24 mouse cellular contexts compared by ENCODE assay signal in genomic region chr1:133379254-133379985, GRCm38 (mm10). TPM values are rescaled to one million over a fixed set of nuclear protein-coding genes. Genes with fewer than 3 reads are reported as not detected.
DNase-seq lines count a peak whose midpoint lies in the region; ATAC-seq and TF ChIP-seq lines count a peak whose summit lies in the region.
"Had no signal": no experiment of that assay in that cellular context is flagged by ENCODE, and none has a peak within 500 bp of the region (broad histone marks: within the 10 kb centered on the region; RNA-seq: fewer than 3 reads in every experiment).

No protein-coding gene starts in this region.

- no peak overlapping the region for H3K4me3 ChIP-seq in heart, embryonic 13.5 days
- no peak overlapping the region for H3K4me3 ChIP-seq in lung, embryonic 14.5 days (ENCODE audit: low read depth, low read length)
- no peak overlapping the region for H3K4me3 ChIP-seq in testis, adult 2 months (ENCODE audit: control insufficient read depth, low read depth, low read length)
- H3K4me3 ChIP-seq: forebrain, embryonic 15.5 days; limb, embryonic 15.5 days had no signal

- no peak overlapping the region for H3K27ac ChIP-seq in heart, embryonic 13.5 days (replicated peaks)
- no peak overlapping the region for H3K27ac ChIP-seq in lung, embryonic 14.5 days (ENCODE audit: low read depth)
- peak overlapping the region; percentile 69 for H3K27ac ChIP-seq in testis, adult 2 months (ENCODE audit: control insufficient read depth, insufficient read depth, low read depth, low read length)
- H3K27ac ChIP-seq: forebrain, embryonic 15.5 days; limb, embryonic 15.5 days had no signal

- H3K9ac ChIP-seq in heart, embryonic 13.5 days, result peak overlapping the region; percentile 33; the same call in 1 of the 2 replicates
- no peak overlapping the region for H3K9ac ChIP-seq in lung, embryonic 14.5 days
- H3K9ac ChIP-seq: forebrain, embryonic 15.5 days; limb, embryonic 15.5 days had no signal

- WGBS in heart, embryonic 13.5 days, result 57% methylated on average over 10 of the region's 10 CpGs
- 57% methylated on average over 10 of the region's 10 CpGs for WGBS in lung, embryonic 14.5 days

- H3K4me1 ChIP-seq in heart, embryonic 13.5 days, result peaks cover 19% of the 10 kb centered on the region
- H3K4me1 ChIP-seq in lung, embryonic 14.5 days (ENCODE audit: insufficient read depth), result no peaks in the 10 kb centered on the region
- peaks cover 19% of the 10 kb centered on the region for H3K4me1 ChIP-seq in testis, adult 2 months (ENCODE audit: control insufficient read depth, insufficient read depth, low read length)
- H3K4me1 ChIP-seq: limb, embryonic 15.5 days had no signal

- ATAC-seq in heart, embryonic 13.5 days (ENCODE audit: extremely low read depth, insufficient number of reproducible peaks, low FRiP score, low TSS enrichment), result no peak
- no peak for ATAC-seq in lung, embryonic 14.5 days (ENCODE audit: insufficient read depth)
- ATAC-seq: forebrain, embryonic 15.5 days; intestine, postnatal 0 days had no signal

- no peak for TF ChIP-seq POLR2A in testis, adult 2 months (IDR thresholded peaks at IDR 0.05; ENCODE audit: control insufficient read depth, low read depth, low read length)

- no peak for TF ChIP-seq CTCF in lung, embryonic 14.5 days (IDR thresholded peaks at IDR 0.05; ENCODE audit: low read depth)
- no peak for TF ChIP-seq CTCF in testis, adult 2 months (IDR thresholded peaks at IDR 0.05; ENCODE audit: control insufficient read depth, insufficient read depth, insufficient replicate concordance, low read depth, low read length)

- H3K9me3 ChIP-seq in heart, embryonic 13.5 days, result no peaks in the 10 kb centered on the region
- no peaks in the 10 kb centered on the region for H3K9me3 ChIP-seq in lung, embryonic 14.5 days (ENCODE audit: low read depth, low read length)
- H3K9me3 ChIP-seq: forebrain, embryonic 15.5 days; limb, embryonic 15.5 days had no signal

- peaks cover 13% of the 10 kb centered on the region; the same call in 1 of the 2 replicates for H3K36me3 ChIP-seq in heart, embryonic 13.5 days
- H3K36me3 ChIP-seq in lung, embryonic 14.5 days (ENCODE audit: insufficient read depth), result peaks cover 4% of the 10 kb centered on the region; the same call in 1 of the 2 replicates
- H3K36me3 ChIP-seq in testis, adult 2 months (ENCODE audit: control insufficient read depth, insufficient read depth, low read length), result no peaks in the 10 kb centered on the region
- H3K36me3 ChIP-seq: forebrain, embryonic 15.5 days had no signal

- DNase-seq in heart, postnatal 4 days, result no peak
- peak; percentile 31 for DNase-seq in lung, embryonic 14.5 days
- DNase-seq in lung, postnatal 14 days, result no peak
- no peak for DNase-seq in testis, postnatal 14 days (ENCODE audit: low spot score)
- no peak for DNase-seq in embryo, embryonic 11 days
- no peak for DNase-seq in cerebellum, adult 18-20 months
- DNase-seq: adrenal gland, adult 8-10 months; cerebellum, adult 11-12 months; layer of hippocampus, adult 9-11 months; lung, adult 2 months had no signal

- H3K27me3 ChIP-seq in heart, embryonic 13.5 days (replicated peaks), result 0 out of 2 replicates have a peak, but pooled peaks cover 3% of the 10 kb centered on the region
- no peaks in the 10 kb centered on the region for H3K27me3 ChIP-seq in lung, embryonic 14.5 days (ENCODE audit: insufficient read depth, low read length)
- no peaks in the 10 kb centered on the region for H3K27me3 ChIP-seq in testis, adult 2 months (ENCODE audit: control insufficient read depth, insufficient read depth, low read length)
- H3K27me3 ChIP-seq: forebrain, embryonic 15.5 days; limb, embryonic 15.5 days had no signal

- H3K4me2 ChIP-seq in heart, embryonic 13.5 days, result no peak overlapping the region
- H3K4me2 ChIP-seq in lung, embryonic 14.5 days, result no peak overlapping the region
- H3K4me2 ChIP-seq: forebrain, embryonic 15.5 days; limb, embryonic 15.5 days had no signal

RNA-seq across cellular contexts. Expression of gene Etnk2, which starts 16.0 kb away (rescaled TPM):
- polyA plus RNA-seq in heart, embryonic 13.5 days (2015; fragmentation: Nextera tagmentation; extraction: Ambion mirVana), result 1.5 and 1.6 TPM in 2 replicates
- total RNA-seq in heart, postnatal 4 days (2021), result under 1 TPM; 0.83 to 0.93 TPM
- 2.8 and 3.7 TPM in 2 replicates for polyA plus RNA-seq in lung, embryonic 14.5 days (2014; fragmentation: Nextera tagmentation; extraction: Ambion mirVana)
- polyA plus RNA-seq in testis, adult 2 months (2012; rRNA removed), result 32.1 and 33.7 TPM in 2 replicates
- total RNA-seq: common myeloid progenitor, adult 5-6 weeks; granulocyte monocyte progenitor cell, adult 5-6 weeks; hematopoietic stem cell, adult 5-6 weeks; megakaryocyte-erythroid progenitor cell, adult 5-6 weeks had no signal

RNA-seq across cellular contexts. Expression of gene Ren1, which starts 29.1 kb away (rescaled TPM):
- 0.39 TPM in 1 of 2 replicates, not detected in the other for polyA plus RNA-seq in heart, embryonic 13.5 days (2015; fragmentation: Nextera tagmentation; extraction: Ambion mirVana)
- total RNA-seq in heart, postnatal 4 days (2021), result under 1 TPM in 1 of 2 experiments, not detected in 1; 0.16 TPM
- 0.80 and 0.86 TPM in 2 replicates for polyA plus RNA-seq in lung, embryonic 14.5 days (2014; fragmentation: Nextera tagmentation; extraction: Ambion mirVana)
- 0.90 and 2.6 TPM in 2 replicates for polyA plus RNA-seq in testis, adult 2 months (2012; rRNA removed)
- total RNA-seq: common myeloid progenitor, adult 5-6 weeks; granulocyte monocyte progenitor cell, adult 5-6 weeks; hematopoietic stem cell, adult 5-6 weeks; megakaryocyte-erythroid progenitor cell, adult 5-6 weeks had no signal
- polyA plus RNA-seq: forebrain, embryonic 15.5 days; neural tube, embryonic 11.5 days had no signal

RNA-seq across cellular contexts. Expression of gene Sox13, which starts 44.8 kb away (rescaled TPM):
- polyA plus RNA-seq in heart, embryonic 13.5 days (2015; fragmentation: Nextera tagmentation; extraction: Ambion mirVana), result 4.3 and 4.9 TPM in 2 replicates
- total RNA-seq in heart, postnatal 4 days (2021), result 10 to 100 TPM; 29.8 to 32.4 TPM
- 7.8 and 9.4 TPM in 2 replicates for polyA plus RNA-seq in lung, embryonic 14.5 days (2014; fragmentation: Nextera tagmentation; extraction: Ambion mirVana)
- polyA plus RNA-seq in testis, adult 2 months (2012; rRNA removed), result 5.7 and 5.9 TPM in 2 replicates
- total RNA-seq: MEL had no signal

RNA-seq across cellular contexts. Expression of gene Kiss1, which starts 57.7 kb away (rescaled TPM):
- 0.60 TPM in 1 of 2 replicates, not detected in the other for polyA plus RNA-seq in heart, embryonic 13.5 days (2015; fragmentation: Nextera tagmentation; extraction: Ambion mirVana)
- not detected for total RNA-seq in heart, postnatal 4 days (2021)
- polyA plus RNA-seq in lung, embryonic 14.5 days (2014; fragmentation: Nextera tagmentation; extraction: Ambion mirVana), result 6.6 and 7.1 TPM in 2 replicates
- polyA plus RNA-seq in testis, adult 2 months (2012; rRNA removed), result 0.44 TPM in 1 of 2 replicates, not detected in the other
- total RNA-seq: adrenal gland, adult 8-10 months; common myeloid progenitor, adult 5-6 weeks; gastrocnemius, adult 18-20 months; granulocyte monocyte progenitor cell, adult 5-6 weeks; hematopoietic stem cell, adult 5-6 weeks; megakaryocyte-erythroid progenitor cell, adult 5-6 weeks; MEL had no signal
- polyA plus RNA-seq: brain, embryonic 14.5 days; embryonic facial prominence, embryonic 14.5 days; forebrain, embryonic 15.5 days; intestine, postnatal 0 days; limb, embryonic 15.5 days; neural tube, embryonic 11.5 days had no signal
